Mouse (Mus musculus) brain, adult 2 months (tissue): ENCODE data around the gene Cutc.

Experiments used
- DNase-seq: peaks from one replicate; pipeline ENCODE4 v3.0.0; 2011; ENCODE audit warnings: low read depth, low spot score

Cutc gene

GRCm38 (mm10) chr19:43795511-43795910, 42.7 kb downstream of the Cutc start:
- DNase-seq, result no peak

GRCm38 (mm10) chr19:43797216-43797615, 44.4 kb downstream of the Cutc start:
- no peak for DNase-seq

GRCm38 (mm10) chr19:43801427-43802051, 48.7 kb downstream of the Cutc start:
- DNase-seq, result no peak

- DNase-seq, result no peak
Observed at GRCm38 (mm10) chr19:43803866-43804265, 51.1 kb downstream of the Cutc start.

GRCm38 (mm10) chr19:43809331-43809730, 56.5 kb downstream of the Cutc start:
- DNase-seq, result no peak

GRCm38 (mm10) chr19:43811419-43811818, 58.6 kb downstream of the Cutc start:
- no peak for DNase-seq

- no peak for DNase-seq
Observed at GRCm38 (mm10) chr19:43813315-43813714, 60.5 kb downstream of the Cutc start.

- peak; percentile 47 for DNase-seq
Observed at GRCm38 (mm10) chr19:43815661-43816414, 63.0 kb downstream of the Cutc start.
